Mouse (Mus musculus): ENCODE results near the gene Timm9. TPM values are rescaled to one million over a fixed set of nuclear protein-coding genes. Genes with fewer than 3 reads are reported as not detected.

Timm9 gene
- polyA plus RNA-seq, 1 experiment from 2014 or later, result 108 TPM

Other genes starting within 250 kb of the Timm9 start
- gene Actr10, start 198.8 kb downstream of the Timm9 start, polyA plus RNA-seq (2015; fragmentation: Nextera tagmentation; extraction: Ambion mirVana), result 184 and 186 TPM in 2 replicates
- 433 and 454 TPM in 2 replicates for gene Psma3, start 162.1 kb downstream of the Timm9 start, polyA plus RNA-seq (2015; fragmentation: Nextera tagmentation; extraction: Ambion mirVana)
- gene Arid4a, start 120.7 kb downstream of the Timm9 start, polyA plus RNA-seq (2015; fragmentation: Nextera tagmentation; extraction: Ambion mirVana), result 27.9 and 29.3 TPM in 2 replicates
- 0.37 TPM in 1 of 2 replicates, not detected in the other for gene Tomm20l, start 25.3 kb downstream of the Timm9 start, polyA plus RNA-seq (2015; fragmentation: Nextera tagmentation; extraction: Ambion mirVana)
- gene 2700049A03Rik, start 164 bp upstream of the Timm9 start, polyA plus RNA-seq (2015; fragmentation: Nextera tagmentation; extraction: Ambion mirVana), result 9.1 and 9.2 TPM in 2 replicates
- 6.3 and 6.5 TPM in 2 replicates for gene Dact1, start 173.2 kb upstream of the Timm9 start, polyA plus RNA-seq (2015; fragmentation: Nextera tagmentation; extraction: Ambion mirVana)

Data from heart, embryonic 16.5 days (tissue).